Mouse (Mus musculus) right cerebral cortex, postnatal 25 days (tissue): Measurements from ENCODE around the gene Atic.
A peak's percentile ranks its signal among the peaks of the same experiment; 100 is the strongest.

Experiments used
- DNase-seq: peaks from one replicate; pipeline ENCODE4 v3.0.0; 2022

The Atic gene

GRCm38 (mm10) chr1:71556688-71557612, at the start of gene Atic:
Gene Atic, plus strand, starts transcription at chr1:71557150.
- DNase-seq, result peak; percentile 86

GRCm38 (mm10) chr1:71507251-71507650, 49.7 kb upstream of the Atic start:
- DNase-seq, result no peak

GRCm38 (mm10) chr1:71515041-71515440, 41.9 kb upstream of the Atic start:
- no peak for DNase-seq

GRCm38 (mm10) chr1:71528808-71529648, 27.9 kb upstream of the Atic start:
- DNase-seq, result no peak

GRCm38 (mm10) chr1:71530779-71531178, 26.2 kb upstream of the Atic start:
- DNase-seq, result no peak

GRCm38 (mm10) chr1:71531653-71532052, 25.3 kb upstream of the Atic start:
- no peak for DNase-seq

GRCm38 (mm10) chr1:71539641-71540040, 17.3 kb upstream of the Atic start:
- DNase-seq, result no peak

GRCm38 (mm10) chr1:71540437-71540836, 16.5 kb upstream of the Atic start:
- DNase-seq, result no peak

- no peak for DNase-seq
Measured at GRCm38 (mm10) chr1:71550626-71551195, 6.2 kb upstream of the Atic start.

- no peak for DNase-seq
Measured at GRCm38 (mm10) chr1:71560626-71561025, 3.7 kb downstream of the Atic start.

- no peak for DNase-seq
Measured at GRCm38 (mm10) chr1:71564291-71564690, 7.3 kb downstream of the Atic start.

GRCm38 (mm10) chr1:71567884-71568605, 11.1 kb downstream of the Atic start:
- no peak for DNase-seq

- no peak for DNase-seq
Measured at GRCm38 (mm10) chr1:71570116-71570515, 13.2 kb downstream of the Atic start.

GRCm38 (mm10) chr1:71575987-71576386, 19.0 kb downstream of the Atic start:
- no peak for DNase-seq

- DNase-seq, result no peak
Measured at GRCm38 (mm10) chr1:71576837-71577236, 19.9 kb downstream of the Atic start.

- no peak for DNase-seq
Measured at GRCm38 (mm10) chr1:71579526-71579925, 22.6 kb downstream of the Atic start.

GRCm38 (mm10) chr1:71580408-71580807, 23.5 kb downstream of the Atic start:
- DNase-seq, result no peak

GRCm38 (mm10) chr1:71583302-71583701, 26.4 kb downstream of the Atic start:
- no peak for DNase-seq

GRCm38 (mm10) chr1:71583900-71584299, 26.9 kb downstream of the Atic start:
- DNase-seq, result no peak

- DNase-seq, result no peak
Measured at GRCm38 (mm10) chr1:71586658-71587057, 29.7 kb downstream of the Atic start.

GRCm38 (mm10) chr1:71590038-71590437, 33.1 kb downstream of the Atic start:
- DNase-seq, result no peak

- DNase-seq, result no peak
Measured at GRCm38 (mm10) chr1:71593184-71593583, 36.2 kb downstream of the Atic start.

- no peak for DNase-seq
Measured at GRCm38 (mm10) chr1:71594268-71594667, 37.3 kb downstream of the Atic start.
